Mouse (Mus musculus) ES-CJ7 (cell line): ENCODE measurements at regions not wholly inside any gene's neighbourhood (a gene's known extent, or its start where the extent isn't known, plus 50 kb on each side); places are given as distances from the start of the nearest gene placed in this dataset.

Source experiments
- DNase-seq: peaks from one replicate; pipeline ENCODE4 v3.0.0; 2011; ENCODE audit warnings: low read depth, low spot score

DNA sequence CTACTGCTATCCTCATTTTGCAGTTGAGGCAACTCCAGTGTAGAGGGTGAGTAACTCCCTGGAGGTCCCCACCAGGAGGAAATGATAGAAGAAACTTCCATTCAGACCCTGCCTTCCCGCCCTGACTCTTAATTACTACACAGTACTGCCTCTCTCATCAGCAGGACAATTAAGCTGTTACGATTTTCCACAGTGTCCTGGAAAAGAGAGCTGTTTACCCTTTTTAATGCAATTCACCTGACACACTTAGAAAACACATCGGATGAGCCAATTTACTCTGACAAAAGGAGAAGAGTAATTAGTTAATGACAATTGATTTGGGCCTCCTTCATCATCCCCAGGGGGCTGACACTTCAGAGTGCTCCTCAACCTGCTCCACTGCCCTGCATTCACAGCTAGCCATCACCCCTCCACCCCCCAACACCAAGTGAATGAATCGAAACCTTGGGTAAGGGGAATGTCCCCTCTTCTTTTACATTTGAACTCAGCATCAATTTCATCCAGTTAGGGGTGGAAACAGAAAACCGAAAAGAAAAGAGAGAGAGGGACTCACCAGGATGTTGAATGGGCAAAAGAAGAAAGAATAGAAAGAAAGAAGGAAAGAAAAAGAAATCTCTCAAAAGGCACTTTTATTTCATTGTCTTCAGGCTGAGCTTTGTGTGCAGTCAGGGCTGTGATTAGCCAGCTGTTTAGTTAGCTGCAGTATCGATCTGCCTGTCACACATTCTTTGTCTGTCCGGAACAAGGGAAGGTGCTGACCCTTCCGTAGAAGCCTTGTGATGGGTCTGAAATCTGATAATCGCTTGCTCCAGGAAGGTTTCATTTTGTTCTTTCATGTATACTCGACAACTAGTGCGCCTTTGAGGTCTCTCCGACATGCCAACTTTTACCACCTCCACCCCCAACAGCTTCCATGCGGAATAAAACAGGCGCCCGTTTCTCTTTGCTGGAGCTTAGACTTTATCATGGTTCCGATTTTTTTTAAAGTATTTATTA is 482.6 kb upstream of the Tenm4 start:
- no peak for DNase-seq

DNA sequence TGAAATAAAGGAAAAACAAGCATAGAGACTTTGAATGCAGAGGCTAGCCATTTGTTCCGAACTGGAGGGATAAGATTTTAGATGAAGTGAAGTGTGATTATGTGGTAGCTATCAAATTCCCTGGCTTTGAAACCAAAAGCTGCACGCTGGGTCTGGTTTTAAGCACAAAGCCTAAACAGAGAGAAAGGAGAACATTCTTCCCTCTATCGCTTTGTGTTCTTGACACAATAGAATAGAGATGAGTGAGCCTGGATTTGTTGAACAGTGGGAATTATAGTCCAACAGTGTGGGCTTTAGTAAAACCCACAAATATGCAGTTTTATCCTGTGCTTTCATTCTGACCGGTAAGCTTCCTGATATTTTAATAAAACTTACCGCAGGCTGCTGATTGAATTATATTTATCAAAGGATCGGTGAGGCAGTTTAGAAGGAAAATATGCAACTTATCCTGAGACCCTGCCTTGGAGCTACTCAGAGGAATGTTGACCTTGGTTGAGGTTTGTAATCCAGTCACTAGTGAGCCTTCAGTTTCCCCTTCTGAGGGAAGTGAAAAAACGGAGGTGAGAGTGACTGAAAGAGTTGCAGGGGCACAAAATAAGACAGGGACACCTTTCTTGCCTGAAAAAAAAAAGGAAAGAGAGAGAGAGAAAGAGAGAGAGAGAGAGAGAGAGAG is 481.7 kb upstream of the Tenm4 start:
- DNase-seq = no peak

DNA sequence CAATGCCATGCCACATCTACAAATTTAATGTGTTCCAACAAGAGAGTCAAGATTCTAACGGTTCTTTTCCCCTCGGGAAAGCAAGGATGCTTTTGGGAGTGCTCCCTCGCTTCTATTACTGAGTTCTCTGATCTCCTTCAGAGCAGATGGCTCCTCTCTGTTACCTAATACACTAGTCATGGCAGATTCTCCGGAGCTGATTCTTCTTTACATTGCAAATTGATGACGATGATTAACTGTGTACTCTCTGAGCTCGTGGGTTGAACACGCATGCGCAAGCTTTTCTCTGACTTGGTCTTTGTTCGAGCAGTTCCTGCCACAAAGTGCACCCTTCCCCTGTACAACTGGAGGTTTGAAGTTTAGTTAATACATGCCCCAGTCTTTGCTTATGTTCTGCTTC is 471.5 kb upstream of the Tenm4 start:
- no peak for DNase-seq

DNA sequence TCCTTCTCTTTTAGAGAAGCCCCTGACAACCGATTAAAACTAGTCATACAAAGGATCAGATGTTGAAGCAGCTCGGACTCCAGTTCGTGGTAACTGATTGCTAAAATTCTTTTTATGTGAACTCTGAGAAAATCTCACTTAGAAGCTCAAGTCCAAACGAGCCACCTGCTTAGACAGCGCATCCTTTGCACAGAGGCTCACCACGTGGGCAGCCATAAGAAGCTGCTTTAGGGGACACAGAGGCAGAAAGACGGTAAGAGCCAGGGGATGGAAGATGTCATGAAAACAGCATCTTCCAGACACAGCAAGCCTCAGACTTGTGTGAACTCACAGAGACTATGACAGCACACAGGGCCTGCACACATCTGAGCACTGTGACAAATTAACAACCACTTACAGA is 461.0 kb upstream of the Tenm4 start:
- no peak for DNase-seq

DNA sequence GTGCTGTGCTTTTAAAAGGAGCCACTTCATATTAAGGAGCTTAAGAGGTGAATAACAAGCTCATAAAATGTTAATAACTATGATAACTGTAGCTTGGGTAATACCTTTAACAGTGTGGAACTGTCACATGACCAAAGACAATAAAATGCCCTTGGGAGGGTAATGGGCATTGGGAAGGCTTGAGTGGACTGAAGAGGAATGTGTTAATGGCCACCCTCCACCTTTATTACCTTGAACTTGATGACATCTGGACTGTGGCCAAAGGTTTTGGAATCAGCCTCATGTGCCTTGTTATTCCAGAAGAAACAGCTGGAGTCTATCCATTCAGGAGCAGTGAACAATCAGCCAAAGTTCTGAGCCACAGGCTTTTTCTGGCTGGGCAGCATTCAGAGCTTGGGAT is 451.0 kb upstream of the Tenm4 start:
- DNase-seq = no peak

DNA sequence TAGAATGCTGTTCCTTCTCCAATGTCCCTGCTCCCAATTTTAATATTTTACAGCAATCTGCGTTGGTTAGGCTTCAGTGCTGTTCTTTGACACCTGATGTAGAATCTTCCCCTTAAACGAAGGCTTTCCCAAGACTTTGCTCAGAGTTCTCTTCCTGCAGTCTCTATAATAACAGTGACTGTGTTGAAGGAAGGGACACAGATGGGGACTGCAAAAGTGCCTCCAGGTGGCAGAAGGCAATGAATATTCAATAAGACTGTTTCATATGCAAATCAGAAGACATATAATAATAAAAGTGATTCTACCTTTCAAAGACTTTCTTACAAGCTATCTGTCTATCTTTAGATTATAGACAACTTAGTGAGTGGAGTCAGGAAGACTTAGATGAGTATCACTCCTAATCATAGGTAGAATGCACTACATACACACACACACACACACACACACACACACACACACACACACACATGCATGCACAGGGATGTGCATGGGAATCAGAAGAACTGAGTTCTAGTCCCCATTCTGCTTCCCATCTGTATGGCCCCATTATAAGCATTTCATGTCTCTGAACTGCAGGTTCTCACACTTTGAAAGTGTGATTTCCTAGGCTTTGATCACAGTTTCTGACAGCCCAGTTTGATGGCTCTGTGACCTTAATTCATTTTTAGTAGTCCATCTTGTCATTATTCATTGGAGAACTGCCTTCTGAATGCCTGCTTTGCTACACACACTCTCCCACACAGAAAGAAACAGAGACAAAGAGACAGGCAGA is 445.1 kb upstream of the Tenm4 start:
- DNase-seq = no peak

DNA sequence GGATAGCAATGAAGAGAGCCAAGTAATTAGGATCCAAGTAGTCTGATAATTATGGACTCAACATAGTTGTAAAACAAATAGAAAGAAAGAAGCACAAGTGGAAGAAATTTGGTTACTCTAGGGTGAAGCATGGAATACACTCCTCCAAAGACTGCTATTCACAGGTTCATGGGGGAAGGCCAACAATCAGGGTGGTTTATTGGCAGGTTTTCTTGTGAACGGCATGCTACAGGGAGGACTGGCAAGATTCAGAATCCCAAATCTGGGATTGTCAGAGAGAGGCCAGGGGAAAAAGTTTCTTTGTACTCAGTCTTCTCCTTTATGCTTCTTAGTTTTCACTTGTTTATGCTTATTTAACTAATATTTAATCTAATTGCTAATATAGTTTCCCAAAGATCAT is 437.2 kb upstream of the Tenm4 start:
- no peak for DNase-seq

DNA sequence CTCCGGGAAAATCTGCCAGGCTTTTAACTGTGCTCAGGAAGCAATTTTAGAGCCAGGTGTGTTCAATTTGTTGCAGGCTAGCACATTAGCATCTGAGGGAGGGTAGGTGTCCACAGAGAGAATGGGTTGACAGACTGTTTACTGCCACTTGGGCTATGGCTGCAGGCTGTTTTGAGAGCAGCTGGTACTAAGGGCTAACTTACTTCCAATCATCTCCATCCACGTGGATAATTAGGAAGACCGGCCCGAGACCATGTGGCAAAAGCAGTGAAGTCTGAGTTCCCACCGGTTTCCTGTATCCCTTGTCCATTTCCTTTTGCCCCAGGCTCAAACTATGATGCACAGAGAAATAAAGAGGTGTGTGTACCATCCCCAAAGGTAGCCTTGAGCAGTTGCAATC is 436.5 kb upstream of the Tenm4 start:
- no peak for DNase-seq

DNA sequence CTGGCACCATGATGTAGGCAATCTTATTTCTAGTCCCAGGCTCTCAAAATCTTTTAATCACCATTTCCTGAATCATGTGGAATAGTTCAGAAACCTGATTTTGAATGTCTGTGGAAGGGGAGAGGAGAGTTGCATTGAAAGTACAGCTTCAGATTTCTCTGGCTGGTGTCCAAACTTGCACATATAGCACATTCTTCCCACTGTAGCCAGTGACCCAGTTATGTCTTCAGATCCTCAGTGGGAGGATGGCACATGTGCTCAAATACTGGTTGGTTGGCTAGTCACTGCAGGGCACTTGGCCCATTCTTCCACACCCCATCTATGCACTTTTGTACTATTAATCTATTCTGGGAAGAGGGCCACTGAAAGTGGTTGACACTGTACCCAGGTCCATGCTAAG is 434.3 kb upstream of the Tenm4 start:
- no peak for DNase-seq

DNA sequence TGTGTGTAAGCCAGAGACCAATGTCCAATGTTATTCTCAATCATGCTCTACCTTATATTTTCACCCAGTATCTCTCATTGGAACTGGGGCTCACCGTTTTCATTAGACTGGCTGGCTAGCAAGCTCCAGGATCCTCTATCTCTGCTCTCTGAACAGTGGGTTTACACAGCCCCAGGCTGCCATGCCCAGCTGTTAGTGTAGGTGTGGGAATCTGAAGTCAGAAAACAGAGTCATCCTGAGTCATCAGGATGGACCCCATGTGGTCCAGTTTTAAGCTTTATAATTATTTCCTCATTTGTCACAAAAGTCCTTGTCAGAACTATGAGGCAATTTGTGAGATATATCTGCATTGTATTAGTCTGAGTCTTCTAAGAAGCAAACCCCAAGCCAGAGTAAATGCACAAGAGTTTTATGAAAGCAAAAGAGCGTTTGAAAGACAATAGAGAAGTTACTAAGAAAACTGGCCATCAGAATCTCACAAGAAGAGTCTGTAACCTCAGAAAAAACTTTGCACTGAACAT is 432.3 kb upstream of the Tenm4 start:
- no peak for DNase-seq

DNA sequence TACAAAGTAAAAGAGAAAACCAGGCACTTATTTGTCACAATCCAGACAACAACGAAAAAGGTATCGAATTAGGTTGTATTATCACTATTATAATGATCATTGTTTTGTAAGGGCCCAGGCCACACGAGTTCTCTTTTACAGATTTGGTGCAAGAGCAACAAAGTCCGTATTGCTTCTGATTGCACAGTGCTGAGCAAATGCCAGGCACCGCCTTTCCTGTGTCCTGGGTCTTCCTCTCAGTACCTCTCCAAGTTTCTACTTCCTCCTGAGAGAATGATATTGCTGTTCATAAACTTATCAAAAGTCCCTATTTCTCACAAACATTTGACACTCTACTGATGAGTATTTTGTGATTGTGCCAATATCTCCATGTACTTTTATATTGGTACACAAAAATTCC is 431.3 kb upstream of the Tenm4 start:
- no peak for DNase-seq

DNA sequence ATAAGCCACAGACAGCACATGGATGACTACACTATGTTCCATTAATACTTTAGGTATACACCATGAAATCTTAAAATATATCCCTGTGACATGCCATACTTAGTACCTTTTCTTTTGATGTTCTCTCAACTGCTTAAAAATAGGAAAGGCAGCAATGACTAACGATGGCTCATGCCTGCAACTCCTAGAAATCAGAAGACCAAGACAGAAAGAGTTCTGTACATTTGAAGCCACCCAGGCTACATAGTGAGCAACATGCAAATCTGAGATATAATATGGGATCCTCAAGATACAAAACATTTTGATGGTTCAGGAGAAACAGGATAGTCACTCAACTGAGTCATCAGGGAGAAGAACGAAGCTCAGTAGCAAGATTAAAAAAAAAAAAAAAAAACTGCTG is 412.7 kb upstream of the Tenm4 start:
- DNase-seq = no peak

DNA sequence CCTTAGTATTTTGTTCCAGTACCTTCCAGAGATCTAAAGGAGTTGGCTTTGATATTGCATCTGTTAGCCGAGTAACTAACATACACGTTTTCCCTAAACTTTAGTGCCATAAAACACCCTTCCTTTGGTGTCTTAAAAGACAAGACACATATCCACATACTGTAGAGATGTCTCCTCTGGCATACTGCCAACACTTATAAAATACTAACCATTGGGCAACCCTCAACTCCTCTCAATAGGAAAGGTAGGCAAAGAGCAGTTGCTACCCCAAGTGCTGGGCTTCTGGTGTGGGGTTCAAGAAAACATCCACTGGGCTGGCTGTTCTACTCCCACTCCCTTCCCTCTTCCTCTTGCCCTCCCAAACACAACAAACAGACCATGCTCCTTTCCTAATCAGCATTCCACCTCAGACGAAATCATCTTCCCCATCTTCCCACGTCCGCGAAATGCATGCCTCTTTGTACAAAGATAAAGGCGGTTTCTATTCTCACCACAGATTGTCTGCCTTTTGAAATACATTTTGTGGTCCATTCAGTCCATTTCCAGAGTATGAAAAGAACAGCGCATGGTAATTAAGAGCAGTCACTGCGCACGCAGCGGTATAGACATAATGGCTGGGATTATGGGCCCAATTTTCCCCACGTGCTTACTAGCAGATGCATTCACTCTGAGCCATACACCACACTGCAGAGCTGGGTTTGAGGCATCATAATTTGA is 409.9 kb upstream of the Tenm4 start:
- DNase-seq = no peak

DNA sequence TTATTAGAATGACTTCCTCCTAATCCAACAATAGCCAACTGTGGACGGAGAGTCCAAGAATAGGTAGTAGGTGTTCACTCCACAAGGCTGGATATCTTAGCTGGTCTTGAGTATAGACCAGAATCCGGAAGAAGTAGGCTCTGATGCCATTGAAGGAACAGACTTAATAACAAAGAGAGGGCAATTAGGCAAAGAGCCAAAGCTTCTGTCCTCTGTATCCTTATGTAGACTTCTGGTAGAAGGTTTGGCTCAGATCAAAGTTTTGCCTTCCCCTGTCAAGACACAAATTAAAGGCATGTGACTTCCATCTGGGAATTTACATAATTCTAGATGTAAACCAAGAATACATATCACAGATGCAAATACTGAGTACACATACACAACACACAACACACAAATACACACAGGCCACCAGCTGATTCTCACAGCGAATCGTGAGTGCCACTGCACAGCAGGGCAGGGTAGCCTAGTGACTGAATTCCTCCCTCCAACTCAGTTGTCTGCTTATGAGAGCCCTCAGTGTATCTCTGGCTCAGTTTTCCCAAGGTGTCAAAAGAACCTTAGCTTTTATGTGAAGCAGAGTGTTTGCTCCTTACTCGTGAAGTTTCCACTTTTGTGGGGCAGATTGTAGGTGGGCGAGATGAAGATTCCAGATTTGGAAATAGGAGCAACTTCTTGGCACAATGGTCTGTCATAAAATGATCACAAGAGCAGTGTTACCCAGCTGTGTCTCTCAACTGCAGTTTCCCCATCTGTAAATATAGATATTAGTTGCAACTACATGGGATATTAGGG is 404.5 kb upstream of the Tenm4 start:
- no peak for DNase-seq

DNA sequence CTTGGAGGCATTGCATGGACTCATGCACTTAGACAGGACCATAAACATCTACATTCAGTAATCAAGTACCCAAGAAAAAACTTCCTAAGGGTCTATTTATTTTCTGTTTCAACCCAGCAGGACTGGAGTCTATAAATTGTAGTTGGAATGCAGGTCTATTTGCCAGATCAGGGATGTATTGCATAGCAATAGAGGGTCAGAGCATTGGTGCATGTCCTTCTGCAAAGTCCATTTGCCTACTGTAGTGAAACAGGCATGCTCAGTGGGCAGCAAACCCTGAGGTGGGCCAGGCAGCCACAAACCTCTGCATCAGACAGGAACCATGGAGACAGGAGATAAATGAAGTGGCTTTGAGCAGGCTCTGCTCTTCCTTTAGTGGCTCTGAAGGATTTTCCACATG is 386.5 kb upstream of the Tenm4 start:
- DNase-seq = no peak

DNA sequence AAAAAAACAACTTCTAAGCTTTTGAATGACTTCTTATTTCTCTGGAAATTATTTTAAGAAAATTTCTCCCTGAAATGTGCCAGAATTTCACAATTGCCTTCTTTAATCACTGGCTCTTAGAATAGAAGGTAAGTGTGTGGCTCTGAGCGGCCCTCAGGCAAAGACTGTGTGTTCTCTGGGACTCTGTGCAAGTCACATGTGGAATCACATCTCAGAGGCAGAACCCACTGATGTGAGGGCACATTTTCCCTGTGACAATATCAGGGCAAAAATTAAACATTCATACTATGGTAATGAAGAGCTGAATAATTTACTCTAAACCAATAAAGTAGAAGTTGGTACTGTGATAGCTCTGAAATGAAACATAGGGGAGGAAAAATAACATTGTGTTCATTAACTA is 383.5 kb upstream of the Tenm4 start:
- no peak for DNase-seq

DNA sequence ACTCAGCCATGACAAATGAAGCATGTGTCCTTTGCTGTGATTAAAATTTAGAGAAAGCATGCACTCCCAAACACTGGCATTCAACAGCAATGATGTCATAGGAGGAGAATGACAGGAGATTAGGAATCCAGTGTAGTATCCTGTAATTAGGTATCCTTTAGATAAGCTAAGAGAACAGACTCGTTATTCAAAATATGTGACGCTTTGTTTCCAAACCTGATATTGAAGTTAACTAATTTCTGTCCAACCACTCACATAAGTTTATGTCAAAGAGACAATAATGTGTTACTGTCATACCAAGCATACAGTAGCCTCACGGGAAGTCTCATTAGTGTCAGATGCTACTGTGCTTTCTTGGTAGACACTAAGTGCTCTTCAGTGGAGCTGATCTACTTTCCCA is 383.1 kb upstream of the Tenm4 start:
- no peak for DNase-seq

DNA sequence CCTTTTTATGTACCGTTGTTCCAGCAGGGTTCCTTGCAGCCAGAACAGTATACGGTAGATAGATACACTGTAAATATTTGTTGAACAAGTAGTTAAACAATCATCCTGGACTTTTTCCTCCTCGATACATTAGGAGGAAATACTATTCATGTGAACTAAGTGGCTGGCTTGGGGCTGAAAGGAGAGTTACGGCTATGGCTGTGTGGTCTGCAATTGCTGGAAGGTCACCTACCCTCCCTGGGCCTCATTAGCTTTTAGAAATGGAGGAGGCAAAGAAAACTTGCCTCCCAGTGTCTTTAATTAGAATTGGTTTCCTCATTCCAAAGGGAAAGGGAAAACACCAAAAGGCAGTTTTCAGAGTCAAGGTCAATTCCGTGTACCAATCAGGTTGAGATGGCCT is 381.6 kb upstream of the Tenm4 start:
- DNase-seq = no peak

DNA sequence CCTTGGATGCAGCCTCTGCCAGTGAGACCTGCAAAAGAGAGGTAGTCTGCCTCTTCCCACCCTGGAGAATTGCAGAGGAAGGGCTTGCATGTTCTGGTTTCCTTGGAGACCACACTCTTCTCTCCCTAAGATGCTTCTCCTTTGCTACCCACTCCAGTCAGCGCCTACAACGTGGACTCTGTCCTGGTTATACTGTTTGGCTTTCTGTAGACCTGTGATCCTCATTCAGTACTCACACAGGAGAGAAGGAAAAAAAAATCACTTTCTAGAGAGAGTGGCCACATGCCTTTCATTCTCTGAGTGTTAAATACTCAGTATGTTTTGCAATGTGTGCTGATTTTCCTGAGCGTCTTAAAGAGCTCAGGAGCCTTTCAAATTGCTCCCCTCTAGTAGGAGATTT is 372.0 kb upstream of the Tenm4 start:
- no peak for DNase-seq

DNA sequence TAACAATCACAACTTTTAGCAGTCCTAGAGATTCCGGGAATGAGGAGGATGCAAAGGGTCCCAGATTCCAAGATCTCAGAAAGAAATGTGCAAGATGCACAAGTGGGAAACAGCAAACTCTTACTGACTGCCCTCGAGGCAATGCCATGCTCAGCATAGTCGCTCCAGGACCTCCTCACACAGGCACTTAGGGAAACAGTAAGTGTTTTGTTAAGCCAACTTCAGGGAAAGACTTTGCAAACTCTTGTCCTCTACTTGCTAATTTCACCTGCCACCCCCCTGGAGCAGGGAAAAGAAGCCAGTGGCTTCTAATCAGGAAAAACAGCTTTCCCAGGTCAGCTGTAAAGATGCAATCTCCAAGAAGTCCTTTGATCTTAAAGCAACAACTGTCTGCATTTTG is 361.4 kb upstream of the Tenm4 start:
- DNase-seq = peak; percentile 72

DNA sequence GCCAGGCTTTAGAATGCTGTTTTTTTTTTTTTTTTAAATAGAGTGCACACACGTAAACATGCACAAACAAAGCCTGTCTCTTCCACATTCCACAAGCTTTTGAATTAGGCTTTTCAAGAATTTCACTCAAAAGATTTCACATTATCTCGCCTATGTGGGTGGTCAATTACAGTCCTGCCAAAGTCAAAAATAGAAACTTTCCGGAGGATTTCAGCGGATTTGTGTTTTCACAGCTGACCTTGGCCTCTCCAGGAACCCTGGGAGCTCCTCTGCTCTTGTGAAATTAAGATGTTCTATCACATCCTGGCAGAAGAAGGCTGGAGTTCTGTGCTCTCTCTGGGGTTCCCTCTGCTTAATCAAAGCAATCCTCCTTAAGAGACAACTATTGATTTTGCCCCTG is 360.9 kb upstream of the Tenm4 start:
- DNase-seq = peak; percentile 11
